Mouse (Mus musculus) mesoderm, embryonic 11.5 days (tissue): ENCODE data around the gene Cldn19.

Experiments used
- DNase-seq: peaks from one replicate; pipeline ENCODE4 v3.0.0-alpha.2; 2012; ENCODE audit warnings: low read depth, low spot score

Gene Cldn19

GRCm38 (mm10) chr4:119255351-119255750 lies at the start of gene Cldn19:
Gene Cldn19, plus strand, starts transcription at chr4:119255414.
- DNase-seq = no peak

GRCm38 (mm10) chr4:119216667-119217066 lies 38.5 kb upstream of the Cldn19 start:
- DNase-seq = no peak

GRCm38 (mm10) chr4:119218169-119218568 lies 37.0 kb upstream of the Cldn19 start, which contains the start of gene Tmem269:
Gene Tmem269, minus strand, starts transcription at chr4:119218217.
- no peak for DNase-seq

DNA sequence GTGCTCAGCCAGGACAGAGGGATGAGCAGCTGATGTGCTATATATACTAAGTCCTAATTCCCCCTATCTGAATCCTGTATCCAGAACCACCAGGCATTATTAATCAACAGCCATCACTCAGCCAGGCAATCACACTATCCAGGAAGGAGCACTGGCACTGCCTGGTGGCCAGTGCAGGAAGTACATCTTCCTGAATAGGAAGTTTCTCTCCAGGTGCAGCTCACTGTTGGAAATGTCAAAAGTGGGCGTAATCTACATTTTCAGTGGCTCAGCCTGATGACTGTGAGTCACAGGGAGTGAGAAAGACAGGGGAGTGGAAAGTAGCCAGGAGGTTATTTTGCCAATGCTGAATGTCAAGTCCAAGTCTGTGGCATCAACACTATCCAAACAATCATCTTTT lies 31.5 kb upstream of the Cldn19 start:
- peak; percentile 45 for DNase-seq

GRCm38 (mm10) chr4:119224534-119224933 lies 30.7 kb upstream of the Cldn19 start:
- DNase-seq = no peak

GRCm38 (mm10) chr4:119225719-119226118 lies 29.5 kb upstream of the Cldn19 start:
- DNase-seq = no peak

- DNase-seq = no peak
Measured at GRCm38 (mm10) chr4:119226751-119227150, 28.5 kb upstream of the Cldn19 start.

GRCm38 (mm10) chr4:119232410-119233255 lies 22.6 kb upstream of the Cldn19 start, which contains the start of the genes AU022252 and P3h1:
Gene AU022252, minus strand, starts transcription at chr4:119232712.
Gene P3h1, plus strand, starts transcription at chr4:119232915.
- DNase-seq = peak; percentile 99

DNA sequence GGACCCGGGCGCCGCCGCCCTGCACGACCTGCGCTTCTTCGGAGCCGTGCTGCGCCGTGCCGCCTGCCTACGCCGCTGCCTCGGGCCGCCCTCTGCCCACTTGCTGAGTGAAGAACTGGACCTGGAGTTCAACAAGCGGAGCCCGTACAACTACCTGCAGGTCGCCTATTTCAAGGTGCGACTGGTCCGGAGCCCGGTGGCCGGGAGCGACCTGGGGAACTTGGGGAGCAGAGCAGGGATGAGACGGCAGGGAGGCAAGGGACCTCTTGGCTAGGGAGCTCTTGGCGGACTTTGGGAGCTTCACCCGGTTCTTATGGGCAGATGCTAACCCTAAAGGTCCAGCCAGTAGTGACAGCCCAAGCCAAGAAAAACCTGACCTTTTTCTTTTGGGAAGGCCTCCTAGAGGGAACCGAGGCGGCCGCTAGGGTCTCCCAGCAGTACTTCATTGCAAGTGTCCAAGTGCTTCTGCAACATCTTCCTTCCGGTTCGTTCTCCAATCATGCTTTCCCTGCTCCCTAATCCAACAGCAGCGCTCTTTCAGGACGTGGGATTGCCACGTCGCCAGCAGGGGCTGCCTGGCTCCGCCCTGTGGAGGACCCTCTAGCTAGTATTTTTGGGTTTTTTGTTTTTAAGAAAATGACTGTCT lies 21.8 kb upstream of the Cldn19 start:
- DNase-seq = peak; percentile 91

- DNase-seq = no peak
Measured at GRCm38 (mm10) chr4:119234348-119234747, 20.9 kb upstream of the Cldn19 start.

DNA sequence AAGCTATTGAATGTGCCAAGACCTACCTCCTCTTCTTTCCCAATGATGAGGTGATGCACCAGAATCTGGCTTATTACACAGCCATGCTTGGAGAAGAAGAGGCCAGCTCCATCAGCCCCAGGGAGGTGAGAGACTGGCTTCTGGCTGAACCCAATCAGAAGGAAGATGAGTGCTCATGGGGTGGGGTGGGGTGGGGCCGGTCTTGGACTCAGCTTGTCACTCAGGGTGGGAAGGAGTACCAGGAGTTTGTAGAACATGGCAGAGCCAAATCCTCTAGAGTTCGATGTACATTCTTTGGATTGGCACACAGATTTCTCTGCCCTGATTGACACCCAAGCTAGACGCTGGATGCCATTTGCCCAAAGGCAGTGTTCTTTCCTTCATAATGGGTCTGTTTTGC lies 16.6 kb upstream of the Cldn19 start:
- no peak for DNase-seq

GRCm38 (mm10) chr4:119239181-119239682 lies 16.0 kb upstream of the Cldn19 start:
- peak; percentile 86 for DNase-seq

DNA sequence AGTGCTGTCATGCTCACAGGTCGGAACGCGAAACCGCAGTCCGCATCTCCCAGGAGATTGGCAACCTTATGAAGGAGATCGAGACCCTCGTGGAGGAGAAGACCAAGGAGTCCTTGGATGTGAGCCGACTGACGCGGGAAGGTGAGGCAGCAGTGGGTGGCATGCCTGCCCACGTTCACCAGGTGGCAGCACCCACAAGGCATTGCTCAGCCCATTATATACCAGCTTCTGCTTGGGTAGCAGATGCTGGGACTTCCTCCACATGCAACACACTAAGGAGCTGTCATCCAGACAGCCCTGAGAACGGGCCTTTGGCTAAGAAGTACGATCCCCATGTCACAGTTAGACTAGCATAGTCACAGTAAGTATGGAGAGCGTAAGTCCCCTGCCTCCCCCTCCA lies 13.6 kb upstream of the Cldn19 start:
- no peak for DNase-seq

GRCm38 (mm10) chr4:119242571-119242970 lies 12.6 kb upstream of the Cldn19 start:
- DNase-seq = no peak

GRCm38 (mm10) chr4:119244468-119245240 lies 10.6 kb upstream of the Cldn19 start:
- no peak for DNase-seq

- no peak for DNase-seq
Measured at GRCm38 (mm10) chr4:119245556-119245955, 9.7 kb upstream of the Cldn19 start.

DNA sequence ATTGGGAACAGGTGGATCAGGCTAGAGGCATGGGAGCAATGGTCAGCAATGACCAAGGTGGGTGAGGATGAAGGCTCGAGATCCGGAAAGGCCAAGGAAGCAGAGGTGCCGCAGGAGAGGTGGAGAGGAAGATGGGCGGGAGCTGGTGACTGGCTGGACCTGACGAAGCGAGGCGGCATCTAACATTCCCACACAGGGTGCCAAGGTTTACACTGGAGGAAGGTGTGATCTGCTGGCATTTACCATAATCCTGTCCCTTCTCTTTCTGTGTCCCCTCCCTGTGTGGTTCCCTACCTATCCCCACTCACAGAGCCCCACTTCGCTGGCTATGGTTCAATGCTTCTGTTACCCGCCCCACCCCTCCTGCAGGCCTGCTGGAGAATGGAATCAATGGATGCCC lies 9.3 kb upstream of the Cldn19 start:
- DNase-seq = no peak

- DNase-seq = no peak
Measured at GRCm38 (mm10) chr4:119246688-119247225, 8.5 kb upstream of the Cldn19 start.

- peak; percentile 48 for DNase-seq
Measured at GRCm38 (mm10) chr4:119247462-119248235, 7.6 kb upstream of the Cldn19 start.

GRCm38 (mm10) chr4:119248407-119248965 lies 6.7 kb upstream of the Cldn19 start:
- no peak for DNase-seq
